Mouse (Mus musculus) forebrain, embryonic 16.5 days (tissue): ENCODE results near the gene Pla2g12a. TPM values are rescaled to one million over a fixed set of nuclear protein-coding genes. Genes with fewer than 3 reads are reported as not detected.

Experiments used
- ATAC-seq: fragments of 200-750 bp; cut with Nextera tagmentation; 2 replicates; pipeline ENCODE4 v1.8.0; 2017; ENCODE audit warnings: mild to moderate bottlenecking, moderate library complexity
- H3K27ac ChIP-seq: fragments of 300-500 bp; sonication (generic); 2 replicates; pipeline ENCODE4 v1.5.1; 2014; ENCODE audit warnings: low read length, control low read depth
- H3K27me3 ChIP-seq: fragments of 300-500 bp; sonication (generic); replicated peaks from 2 replicates; pipeline ENCODE4 v1.6.1; 2014; ENCODE audit warnings: low read length; ENCODE audit not compliant: control insufficient read depth, insufficient read depth
- H3K36me3 ChIP-seq: fragments of 300-500 bp; sonication (generic); 2 replicates; pipeline ENCODE4 v1.6.1; 2014; ENCODE audit not compliant: control insufficient read depth, insufficient read depth
- H3K4me1 ChIP-seq: fragments of 300-500 bp; sonication (generic); replicated peaks from 2 replicates; pipeline ENCODE4 v1.6.1; 2014; ENCODE audit warnings: low read length; ENCODE audit not compliant: control insufficient read depth, insufficient read depth
- H3K4me2 ChIP-seq: fragments of 300-500 bp; sonication (generic); 2 replicates; pipeline ENCODE4 v1.6.1; 2014; ENCODE audit warnings: mild to moderate bottlenecking, low read length, control low read depth
- H3K4me3 ChIP-seq: fragments of 300-500 bp; sonication (generic); replicated peaks from 2 replicates; pipeline ENCODE4 v1.5.1; 2014; ENCODE audit warnings: mild to moderate bottlenecking, low read length, control low read depth
- H3K9ac ChIP-seq: fragments of 300-500 bp; sonication (generic); replicated peaks from 2 replicates; pipeline ENCODE4 v1.6.1; 2014; ENCODE audit warnings: low read depth, low read length, control low read depth
- H3K9me3 ChIP-seq: fragments of 300-500 bp; sonication (generic); 2 replicates; pipeline ENCODE4 v1.6.1; 2016; ENCODE audit warnings: low read length; ENCODE audit not compliant: control insufficient read depth
- WGBS: fragments of 180-500 bp; shearing (Covaris S2); extraction: QIAGEN DNeasy Blood & Tissue Kit; methylation state at CpG from one replicate; pipeline ENCODE4 v1.1.7; 2014; 5-methylcytosine and 5-hydroxymethylcytosine counted together
- polyA plus RNA-seq: library from polyadenylated mRNA; unstranded; fragments of >200 nt; fragmentation: Nextera tagmentation; extraction: Ambion mirVana; gene quantifications from 2 replicates; pipeline ENCODE4 v1.2.1, GENCODE M21; 2015

Gene Pla2g12a
- polyA plus RNA-seq, 1 experiment from 2014 or later, result 34.0 TPM

GRCm38 (mm10) chr3:129892003-129892402 is 13.6 kb downstream of the Pla2g12a start:
- no peak for ATAC-seq
- Histone ChIP-seq H3K9ac (no peak overlapping the region), H3K4me1 (no peaks in the 10 kb centered on the region), H3K27ac (no peak overlapping the region), H3K4me2 (no peak overlapping the region), H3K9me3 (no peaks in the 10 kb centered on the region), H3K27me3 (no peaks in the 10 kb centered on the region), H3K4me3 (no peak overlapping the region), H3K36me3 (peaks cover 6% of the 10 kb centered on the region)
- 89% methylated on average over 5 of the region's 5 CpGs for WGBS

GRCm38 (mm10) chr3:129893143-129893542 is 14.7 kb downstream of the Pla2g12a start:
- Histone ChIP-seq H3K4me1 (no peaks in the 10 kb centered on the region), H3K27ac (no peak overlapping the region), H3K27me3 (no peaks in the 10 kb centered on the region), H3K4me3 (no peak overlapping the region), H3K4me2 (no peak overlapping the region), H3K9me3 (no peaks in the 10 kb centered on the region), H3K36me3 (peaks cover 6% of the 10 kb centered on the region), H3K9ac (no peak overlapping the region)
- 98% methylated on average over 3 of the region's 3 CpGs for WGBS
- ATAC-seq, result no peak

- Histone ChIP-seq H3K4me2 (no peak overlapping the region), H3K4me3 (no peak overlapping the region), H3K9ac (no peak overlapping the region), H3K27me3 (no peaks in the 10 kb centered on the region), H3K4me1 (peaks cover 3% of the 10 kb centered on the region), H3K9me3 (no peaks in the 10 kb centered on the region), H3K27ac (no peak overlapping the region), H3K36me3 (peaks cover 3% of the 10 kb centered on the region)
- WGBS, result 89% methylated on average over 6 of the region's 6 CpGs
- no peak for ATAC-seq
These were observed 18.2 kb downstream of the Pla2g12a start for GRCm38 (mm10) chr3:129896591-129896990.

GRCm38 (mm10) chr3:129898886-129899285 is 20.5 kb downstream of the Pla2g12a start:
- Histone ChIP-seq H3K4me2 (no peak overlapping the region), H3K4me1 (peaks cover 11% of the 10 kb centered on the region), H3K27me3 (no peaks in the 10 kb centered on the region), H3K9me3 (no peaks in the 10 kb centered on the region), H3K9ac (no peak overlapping the region), H3K4me3 (no peak overlapping the region), H3K27ac (no peak overlapping the region), H3K36me3 (no peaks in the 10 kb centered on the region)
- no peak for ATAC-seq
- 68% methylated on average over 4 of the region's 4 CpGs for whole genome bisulfite sequencing

- Histone ChIP-seq H3K4me3 (peak within 1 kb of the TSS; percentile 62), H3K9me3 (no peaks in the 10 kb centered on the region), H3K9ac (peak within 1 kb of the TSS; percentile 63), H3K36me3 (no peaks in the 10 kb centered on the region), H3K27me3 (no peaks in the 10 kb centered on the region), H3K4me1 (peaks cover 11% of the 10 kb centered on the region), H3K27ac (no peak within 1 kb of the TSS), H3K4me2 (peak within 1 kb of the TSS; percentile 71)
- under 1% methylated on average over 34 of the region's 34 CpGs for WGBS
- ATAC-seq, result peak; percentile 96
These were observed 22.9 kb downstream of the Pla2g12a start, which contains the start of gene Casp6 for GRCm38 (mm10) chr3:129901271-129901809. Gene Casp6 (plus strand): TSS chr3:129901425.

GRCm38 (mm10) chr3:129903369-129903768 is 25.0 kb downstream of the Pla2g12a start:
- H3K27ac ChIP-seq, result no peak overlapping the region
- H3K9me3 ChIP-seq, result no peaks in the 10 kb centered on the region
- H3K27me3 ChIP-seq, result no peaks in the 10 kb centered on the region
- WGBS, result 95% methylated on average over 3 of the region's 3 CpGs
- H3K4me3 ChIP-seq, result no peak overlapping the region
- no peak overlapping the region for H3K9ac ChIP-seq
- no peaks in the 10 kb centered on the region for H3K36me3 ChIP-seq
- no peak overlapping the region for H3K4me2 ChIP-seq
- H3K4me1 ChIP-seq, result peaks cover 11% of the 10 kb centered on the region
- no peak for ATAC-seq

- H3K27ac ChIP-seq, result no peak overlapping the region
- H3K9me3 ChIP-seq, result no peaks in the 10 kb centered on the region
- H3K27me3 ChIP-seq, result no peaks in the 10 kb centered on the region
- 89% methylated on average over 8 of the region's 8 CpGs for WGBS
- H3K4me1 ChIP-seq, result peaks cover 11% of the 10 kb centered on the region
- H3K9ac ChIP-seq, result no peak overlapping the region
- 0 out of 2 replicates have a peak, but pooled peaks cover 2% of the 10 kb centered on the region for H3K36me3 ChIP-seq
- H3K4me3 ChIP-seq, result no peak overlapping the region
- ATAC-seq, result no peak
- H3K4me2 ChIP-seq, result no peak overlapping the region
These were observed 25.5 kb downstream of the Pla2g12a start for GRCm38 (mm10) chr3:129903866-129904265.

- Histone ChIP-seq H3K4me2 (no peak overlapping the region), H3K4me1 (peaks cover 11% of the 10 kb centered on the region), H3K9me3 (no peaks in the 10 kb centered on the region), H3K36me3 (0 out of 2 replicates have a peak, but pooled peaks cover 2% of the 10 kb centered on the region), H3K27me3 (no peaks in the 10 kb centered on the region), H3K9ac (no peak overlapping the region), H3K4me3 (no peak overlapping the region), H3K27ac (no peak overlapping the region)
- 89% methylated on average over 7 of the region's 7 CpGs for WGBS
- no peak for ATAC-seq
These were observed 26.2 kb downstream of the Pla2g12a start for GRCm38 (mm10) chr3:129904381-129905132.

- H3K4me2 ChIP-seq, result no peak overlapping the region
- no peaks in the 10 kb centered on the region for H3K9me3 ChIP-seq
- no peak overlapping the region for H3K27ac ChIP-seq
- H3K4me1 ChIP-seq, result no peaks in the 10 kb centered on the region
- H3K9ac ChIP-seq, result no peak overlapping the region
- peaks cover 7% of the 10 kb centered on the region; the same call in 1 of the 2 replicates for H3K36me3 ChIP-seq
- 92% methylated on average over 14 of the region's 14 CpGs for WGBS
- H3K4me3 ChIP-seq, result no peak overlapping the region
- ATAC-seq, result no peak
- no peaks in the 10 kb centered on the region for H3K27me3 ChIP-seq
These were observed 33.6 kb downstream of the Pla2g12a start for GRCm38 (mm10) chr3:129912025-129912424.
